Mouse (Mus musculus) cerebellum, adult 2 months (tissue): ENCODE measurements around the gene Mobp. TPM values are rescaled to one million over a fixed set of nuclear protein-coding genes. Genes with fewer than 3 reads are reported as not detected.
A peak's percentile ranks its signal among the peaks of the same experiment; 100 is the strongest.

ENCODE experiments used
- DNase-seq, 2 experiments: peaks; one replicate each; pipeline ENCODE4 v3.0.0; 2021
- H3K27ac ChIP-seq: fragments of 200-500 bp; 2 replicates; pipeline ENCODE4 v1.5.1; 2012; ENCODE audit warnings: low read length, control low read depth, inconsistent platforms; ENCODE audit not compliant: insufficient read depth
- H3K27me3 ChIP-seq: fragments of 200-500 bp; 2 replicates; pipeline ENCODE4 v1.6.1; 2012; ENCODE audit warnings: inconsistent platforms, mild to moderate bottlenecking, low read length, moderate library complexity; ENCODE audit not compliant: control insufficient read depth, insufficient read depth
- H3K4me1 ChIP-seq: fragments of 200-500 bp; 2 replicates; pipeline ENCODE4 v1.6.1; 2011; ENCODE audit warnings: low read length; ENCODE audit not compliant: control insufficient read depth, insufficient read depth
- H3K4me3 ChIP-seq: fragments of 200-500 bp; replicated peaks from 2 replicates; pipeline ENCODE3; 2011; ENCODE audit warnings: mild to moderate bottlenecking, low read depth, low read length, control low read depth; ENCODE audit not compliant: insufficient read depth
- CTCF ChIP-seq: fragments of 200-500 bp; IDR thresholded peaks from 2 replicates; pipeline ENCODE4 v1.5.1; 2011; ENCODE audit warnings: low read depth, mild to moderate bottlenecking, control low read depth, low read length, moderate library complexity, borderline replicate concordance; ENCODE audit not compliant: insufficient read depth
- POLR2A ChIP-seq: fragments of 200-500 bp; IDR thresholded peaks from 2 replicates; pipeline ENCODE4 v1.6.1; 2011; ENCODE audit warnings: low read length, control low read depth, borderline replicate concordance; ENCODE audit not compliant: insufficient read depth
- WGBS: fragments of 180-500 bp; shearing (Covaris S2); methylation state at CpG from one replicate; pipeline ENCODE4 v1.1.7; 2018; 5-methylcytosine and 5-hydroxymethylcytosine counted together
- polyA plus RNA-seq: library from polyadenylated mRNA; depleted of rRNA; stranded (reverse); fragments of >200 nt; gene quantifications from 2 replicates; pipeline ENCODE4 v1.2.3, GENCODE M21; 2012

Mobp gene
- polyA plus RNA-seq, 1 experiment, result 1,761 TPM

DNA sequence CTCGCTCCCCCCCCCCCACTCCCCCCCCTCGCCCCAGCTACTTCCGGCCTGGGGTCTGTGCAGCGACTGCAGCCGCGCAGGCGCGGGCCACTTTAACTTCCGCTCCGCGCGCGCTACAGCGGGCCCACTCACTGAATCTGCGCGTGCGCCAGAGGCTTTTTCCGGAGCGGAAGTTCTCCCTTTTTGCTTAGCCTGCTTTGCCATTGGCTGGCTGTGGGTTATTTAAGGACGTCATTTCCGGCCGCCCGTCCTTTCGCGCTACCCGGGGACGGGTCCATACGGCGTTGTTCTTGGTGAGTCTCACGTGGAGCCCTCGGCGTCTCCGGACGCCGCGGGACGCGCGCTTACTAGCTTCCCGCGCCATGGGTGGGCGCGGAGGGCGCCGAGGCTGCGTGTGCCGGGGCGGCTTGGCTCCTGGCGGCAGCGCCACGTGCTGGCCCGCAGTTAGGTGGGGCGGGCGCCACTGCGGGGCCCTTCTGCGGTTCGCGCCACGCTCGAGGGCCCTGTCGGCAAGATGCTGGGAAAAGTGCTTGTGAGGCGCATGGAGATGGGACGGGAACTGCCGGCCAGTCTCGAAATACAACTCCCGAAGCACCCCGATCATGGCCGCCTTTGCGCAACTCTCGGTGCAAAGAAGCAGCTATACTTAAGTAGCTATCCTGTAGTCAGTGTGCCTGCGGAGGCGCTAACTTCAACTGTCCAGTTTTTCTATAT, 21.8 kb upstream of the Mobp start, which contains the start of gene Rpsa:
TSS of gene Rpsa (plus strand) at position 152 of the 714 bp plus-strand sequence.
- under 1% methylated on average over 72 of the region's 72 CpGs for WGBS
- Histone ChIP-seq H3K27me3 (no peaks in the 10 kb centered on the region), H3K4me3 (peak within 1 kb of the TSS; percentile 92), H3K27ac (peak within 1 kb of the TSS; percentile 68), H3K4me1 (peaks cover 10% of the 10 kb centered on the region; the same call in 1 of the 2 replicates)
- DNase-seq, result peak; percentile 97 to 98
- TF ChIP-seq CTCF (no peak), POLR2A (peak; percentile 89)

DNA sequence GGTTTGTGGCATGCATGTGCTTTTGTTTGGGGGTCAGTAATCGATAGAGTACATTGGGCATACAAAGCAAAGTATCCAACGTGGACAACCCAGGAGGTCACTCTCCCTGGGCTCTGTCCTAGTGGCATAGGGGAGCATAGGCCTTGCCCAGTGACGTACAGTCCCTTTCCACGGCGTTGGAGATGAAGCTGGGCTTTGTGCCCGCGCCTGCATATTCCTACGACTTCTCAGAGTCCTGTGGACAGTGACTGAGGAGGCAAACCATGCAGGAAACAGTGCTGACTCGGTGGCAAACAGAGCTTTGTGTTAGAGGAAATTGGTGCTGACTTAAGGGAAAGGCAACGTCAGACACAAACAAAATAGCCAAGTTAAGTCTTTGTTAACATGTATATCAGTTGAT, 20.2 kb upstream of the Mobp start:
- 47% methylated on average over 10 of the region's 10 CpGs for WGBS
- no peak overlapping the region for H3K4me3 ChIP-seq
- H3K27ac ChIP-seq, result no peak overlapping the region
- TF ChIP-seq CTCF (no peak), POLR2A (no peak)
- no peaks in the 10 kb centered on the region for H3K27me3 ChIP-seq
- DNase-seq, result no peak
- peaks cover 10% of the 10 kb centered on the region; the same call in 1 of the 2 replicates for H3K4me1 ChIP-seq

DNA sequence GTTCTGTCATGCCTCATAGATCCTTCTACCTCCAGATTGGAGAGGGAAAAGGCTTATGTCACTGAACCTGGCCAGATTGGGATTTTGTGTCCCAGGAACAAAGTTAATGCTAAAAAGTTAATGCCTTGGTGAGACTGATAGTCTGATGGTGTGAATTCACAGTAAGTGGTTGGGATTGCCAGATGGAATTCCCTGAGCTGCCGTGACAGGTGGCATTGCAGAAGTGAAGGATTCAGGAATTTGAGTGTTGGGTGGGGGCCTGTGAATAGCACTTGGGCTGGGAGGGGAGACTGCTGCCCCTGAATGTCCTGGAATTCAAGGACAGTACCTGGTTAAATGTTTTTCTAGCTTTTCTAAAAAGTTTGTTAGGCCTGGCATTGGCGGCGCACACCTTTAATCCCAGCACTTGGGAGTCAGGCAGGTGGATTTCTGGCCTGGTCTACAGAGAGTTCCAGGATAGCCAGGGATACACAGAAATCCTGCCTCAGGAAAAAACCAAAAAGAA, 17.7 kb upstream of the Mobp start:
- Histone ChIP-seq H3K27me3 (no peaks in the 10 kb centered on the region), H3K4me3 (no peak overlapping the region), H3K27ac (no peak overlapping the region), H3K4me1 (peaks cover 10% of the 10 kb centered on the region; the same call in 1 of the 2 replicates)
- TF ChIP-seq CTCF (no peak), POLR2A (no peak)
- no peak for DNase-seq
- 69% methylated on average over 3 of the region's 3 CpGs for WGBS

DNA sequence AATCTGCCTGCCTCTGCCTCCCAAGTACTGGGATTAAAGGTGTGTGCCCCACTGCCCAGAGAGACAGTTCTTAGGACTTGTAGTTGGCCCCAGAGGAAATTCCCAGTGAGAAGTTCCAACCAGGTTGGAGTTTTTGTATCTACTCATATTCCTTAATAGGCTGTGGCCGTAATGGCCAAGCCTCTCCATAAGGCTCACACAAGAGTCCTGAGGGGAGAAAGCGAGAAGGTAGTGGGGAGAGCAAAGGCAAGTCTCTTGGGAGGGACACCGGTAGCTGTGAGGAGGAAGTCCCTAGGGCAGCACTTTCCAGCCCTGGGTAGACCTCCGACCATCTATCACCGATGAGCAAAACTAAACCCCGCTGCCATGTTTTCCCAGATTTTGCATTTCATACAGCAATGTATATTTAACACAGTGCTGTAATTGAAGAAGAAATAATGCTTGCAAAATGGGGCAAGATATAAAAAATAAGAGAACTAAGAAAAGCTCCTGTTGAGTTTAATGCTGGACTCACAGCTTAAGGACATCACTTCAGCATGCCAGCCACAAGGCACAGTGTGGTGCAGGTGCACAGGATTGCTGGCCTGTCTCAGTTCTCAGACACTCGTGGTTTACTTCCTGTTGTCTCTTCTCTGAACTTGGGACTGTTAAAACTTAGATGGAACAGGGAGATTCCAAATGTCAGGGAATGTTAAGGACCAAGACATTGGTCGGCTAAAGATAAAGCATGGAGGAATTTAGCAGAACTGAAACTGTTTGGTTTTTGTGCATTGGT, 16.3 kb upstream of the Mobp start:
- TF ChIP-seq CTCF (no peak), POLR2A (no peak)
- Histone ChIP-seq H3K4me3 (no peak overlapping the region), H3K27ac (no peak overlapping the region), H3K27me3 (no peaks in the 10 kb centered on the region), H3K4me1 (peaks cover 10% of the 10 kb centered on the region; the same call in 1 of the 2 replicates)
- DNase-seq, result no peak
- WGBS, result 32% methylated on average over 8 of the region's 8 CpGs

DNA sequence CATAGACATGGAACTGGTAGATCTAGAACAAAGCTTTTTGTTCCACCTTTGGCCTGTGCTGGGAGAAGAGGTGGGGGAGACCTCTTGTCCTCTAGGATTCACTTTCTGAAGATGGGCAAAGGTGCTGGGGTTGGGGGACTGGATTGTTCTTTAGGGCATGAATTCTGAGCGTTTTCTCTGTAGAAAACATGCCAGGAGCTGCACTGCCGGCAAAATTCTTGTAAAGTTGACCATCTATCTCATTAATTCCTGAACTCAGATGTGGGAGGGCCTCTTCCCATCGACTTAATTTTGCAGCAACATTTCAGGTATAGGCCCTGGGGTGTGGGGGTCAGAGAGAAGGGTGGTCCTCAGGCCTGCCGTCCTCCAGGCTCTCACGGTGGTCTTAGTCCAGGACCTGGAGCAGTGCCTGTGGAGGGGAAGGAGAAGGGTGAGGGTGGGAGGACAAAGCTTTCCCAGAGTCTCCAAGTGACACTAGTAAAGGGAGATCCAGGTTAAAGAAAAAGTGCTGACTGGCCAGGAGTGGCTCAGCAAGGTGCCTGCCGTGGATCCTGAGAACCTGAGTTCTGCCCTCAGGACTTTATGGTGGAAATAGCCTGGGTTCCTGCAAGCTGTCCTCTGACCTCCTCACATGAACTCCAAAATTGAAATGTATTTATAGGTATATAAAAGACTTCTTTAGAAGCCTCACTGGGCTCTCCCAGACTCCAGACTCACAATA, 15.6 kb upstream of the Mobp start:
- H3K4me1 ChIP-seq, result peaks cover 5% of the 10 kb centered on the region; the same call in 1 of the 2 replicates
- DNase-seq, result no peak
- 37% methylated on average over 6 of the region's 6 CpGs for WGBS
- H3K27me3 ChIP-seq, result no peaks in the 10 kb centered on the region
- no peak overlapping the region for H3K4me3 ChIP-seq
- TF ChIP-seq CTCF, result no peak
- no peak for TF ChIP-seq POLR2A
- H3K27ac ChIP-seq, result no peak overlapping the region

DNA sequence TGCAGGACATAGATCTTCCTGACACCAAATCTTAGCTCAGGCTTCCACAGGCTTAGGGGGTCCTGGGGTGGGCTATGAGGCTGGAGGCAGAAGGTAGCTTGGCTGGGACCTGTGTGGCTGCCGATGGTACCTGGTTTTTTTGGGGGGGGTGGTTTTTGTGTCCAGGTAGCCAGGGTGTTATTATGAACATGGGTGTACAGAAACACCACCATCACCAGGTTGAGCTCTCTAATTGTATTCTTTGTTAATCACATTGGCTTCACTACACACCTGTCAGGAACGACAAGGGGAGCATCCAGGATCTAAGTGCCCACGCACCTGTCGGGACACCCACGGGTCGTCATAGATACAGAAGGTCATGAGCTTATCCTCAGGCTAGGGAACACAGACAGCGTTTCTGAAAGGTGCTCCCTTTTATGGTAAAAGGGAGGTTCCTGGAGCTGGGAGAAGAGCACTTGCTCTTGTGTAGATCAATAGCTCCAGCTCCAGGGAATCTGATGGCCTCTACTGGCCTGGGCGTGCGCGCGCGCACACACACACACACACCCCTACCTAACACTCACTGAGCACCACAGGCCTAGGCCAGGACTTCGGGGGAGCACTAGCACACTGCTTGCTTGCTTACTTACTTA, 14.9 kb upstream of the Mobp start:
- 83% methylated on average over 13 of the region's 13 CpGs for WGBS
- Histone ChIP-seq H3K4me1 (no peaks in the 10 kb centered on the region; the same call in 1 of the 2 replicates), H3K4me3 (no peak overlapping the region), H3K27ac (no peak overlapping the region), H3K27me3 (no peaks in the 10 kb centered on the region)
- TF ChIP-seq POLR2A, result no peak
- TF ChIP-seq CTCF, result no peak
- no peak for DNase-seq

DNA sequence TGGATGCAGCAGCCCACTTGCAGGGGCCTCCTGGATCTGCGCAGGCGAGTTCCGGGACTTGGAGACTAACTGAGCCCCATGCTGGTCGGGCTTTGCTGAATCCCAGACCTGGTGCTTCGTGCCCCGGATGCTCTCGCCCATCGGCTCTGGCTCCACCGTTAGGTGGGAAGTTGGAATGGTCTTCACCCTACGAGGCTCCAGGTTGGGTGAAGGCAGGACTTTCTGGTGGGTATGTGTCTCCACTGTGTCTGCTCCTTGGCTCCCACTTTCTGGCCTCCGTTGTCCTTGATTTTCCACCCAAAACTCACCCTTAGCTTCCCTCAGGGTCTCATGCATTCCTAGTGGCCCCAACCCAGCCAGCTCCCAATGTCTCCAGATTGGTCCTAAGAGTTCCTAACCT, 14.1 kb upstream of the Mobp start:
- Histone ChIP-seq H3K4me1 (no peaks in the 10 kb centered on the region), H3K4me3 (no peak overlapping the region), H3K27ac (no peak overlapping the region), H3K27me3 (no peaks in the 10 kb centered on the region)
- no peak for DNase-seq
- WGBS, result 80% methylated on average over 11 of the region's 11 CpGs
- TF ChIP-seq POLR2A (no peak), CTCF (no peak)
